Mouse (Mus musculus): Measurements from ENCODE around the gene Dhx16.
A peak's percentile ranks its signal among the peaks of the same experiment; 100 is the strongest.
"Not testable (repeated sequence)": the region's sequence is repeated elsewhere in the genome, so short reads cannot be mapped to it uniquely, and the experiment has no call there.

The Dhx16 gene

DNA sequence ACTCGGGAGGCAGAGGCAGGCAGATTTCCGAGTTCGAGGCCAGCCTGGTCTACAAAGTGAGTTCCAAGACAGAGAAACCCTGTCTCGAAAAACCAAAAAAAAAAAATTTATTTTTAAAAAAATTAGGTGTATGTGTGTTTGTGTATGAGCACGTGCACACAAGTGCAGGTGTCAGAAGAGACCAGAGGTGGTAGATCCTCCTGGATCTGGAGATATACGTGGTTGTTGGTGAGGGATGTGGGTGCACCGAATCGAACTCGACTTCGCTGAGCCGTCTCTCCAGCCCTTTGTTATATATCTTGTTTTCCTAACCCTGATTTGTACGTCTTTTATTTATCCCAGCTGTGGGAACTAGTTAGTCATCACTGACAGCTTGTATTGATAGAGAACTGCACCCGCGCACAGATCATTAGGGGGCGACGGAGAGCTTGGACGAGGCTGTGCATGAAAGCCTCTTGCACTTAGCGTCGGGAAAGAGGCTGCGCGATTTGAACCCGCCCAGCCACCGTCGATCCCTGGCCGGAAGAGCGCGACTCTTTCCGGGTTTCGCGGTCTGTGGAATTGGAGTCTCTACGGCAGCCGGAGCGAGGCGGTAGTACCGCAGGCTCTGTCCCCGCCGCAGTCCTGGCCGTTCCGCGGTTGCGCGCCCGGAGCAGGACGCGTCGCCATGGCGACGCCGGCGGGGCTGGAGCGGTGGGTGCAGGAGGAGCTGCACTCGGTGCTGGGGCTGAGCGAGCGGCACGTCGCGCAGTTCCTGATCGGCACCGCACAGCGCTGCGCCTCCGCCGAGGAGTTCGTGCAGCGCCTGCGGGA lies at the start of gene Dhx16:
Gene Dhx16 (plus strand): TSS at position 575 of the 813 bp plus-strand sequence.
- peak; percentile 85 for ATAC-seq (ENCODE audit: low TSS enrichment)

DNA sequence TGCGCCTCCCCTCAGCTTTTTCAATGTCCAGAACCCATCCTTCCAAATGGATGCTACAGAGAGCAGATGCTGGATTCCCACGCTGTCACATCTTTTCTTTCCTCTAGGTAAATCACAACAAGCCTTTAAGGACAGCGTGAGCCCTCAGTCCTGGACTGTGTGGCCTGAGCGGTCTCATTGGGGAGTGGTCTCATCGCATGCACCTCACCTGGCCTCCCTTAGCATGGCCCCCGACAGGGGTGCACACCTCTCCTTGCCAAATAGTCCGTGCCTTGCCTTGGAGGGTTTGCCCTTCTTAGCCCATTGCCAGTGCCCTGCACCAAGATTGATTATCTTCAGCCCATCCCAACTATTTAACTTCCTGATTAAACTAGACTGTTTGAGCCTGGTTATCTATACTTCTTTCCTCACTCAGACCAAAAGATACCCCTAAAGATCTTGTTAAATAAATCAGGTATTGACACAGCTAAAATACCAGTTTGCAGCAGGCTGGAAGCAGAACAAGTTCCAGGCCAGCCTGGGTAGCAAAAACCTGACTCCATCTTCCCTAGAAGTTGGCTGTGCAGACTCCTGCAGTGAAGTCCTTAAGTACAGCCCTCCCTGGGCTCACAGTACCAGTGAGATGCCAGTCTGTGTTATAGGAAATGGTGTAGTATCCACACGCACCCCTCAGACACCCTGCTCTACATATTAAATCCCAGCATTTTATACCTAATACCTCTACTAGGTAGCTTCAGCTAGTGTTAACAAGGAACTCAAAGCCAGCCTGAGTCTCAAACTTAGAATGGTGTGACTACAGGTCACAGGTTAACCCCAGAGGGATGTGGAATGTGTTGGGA lies 47.0 kb upstream of the Dhx16 start:
- no peak for ATAC-seq (ENCODE audit: low TSS enrichment)

DNA sequence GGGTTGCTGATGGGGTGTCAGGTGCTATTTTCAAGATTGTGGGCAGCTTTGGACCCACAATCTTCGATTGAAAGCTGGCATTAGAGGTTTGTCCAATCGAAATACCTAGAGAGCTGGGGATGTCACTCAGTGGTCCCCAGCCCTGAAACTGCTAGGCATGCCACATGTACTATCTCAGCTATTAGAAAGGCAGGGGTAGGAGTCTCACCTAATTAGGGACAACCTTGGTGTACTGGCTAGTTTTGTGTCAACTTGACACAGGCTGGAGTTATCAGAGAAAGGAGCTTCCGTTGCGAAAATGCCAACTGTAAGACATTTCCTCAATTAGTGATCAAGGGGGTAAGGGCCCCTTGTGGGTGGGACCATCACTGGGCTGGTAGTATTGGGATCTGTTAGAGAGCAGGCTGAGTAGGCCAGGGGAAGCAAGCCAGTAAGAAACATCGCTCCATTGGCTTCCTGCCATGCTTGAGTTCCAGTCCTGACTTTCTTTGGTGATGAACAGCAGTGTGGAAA lies 46.3 kb upstream of the Dhx16 start:
- ATAC-seq (ENCODE audit: low TSS enrichment) = no peak

- ATAC-seq (ENCODE audit: low TSS enrichment) = no peak
Observed at GRCm38 (mm10) chr17:35833894-35834293, 45.7 kb upstream of the Dhx16 start.

DNA sequence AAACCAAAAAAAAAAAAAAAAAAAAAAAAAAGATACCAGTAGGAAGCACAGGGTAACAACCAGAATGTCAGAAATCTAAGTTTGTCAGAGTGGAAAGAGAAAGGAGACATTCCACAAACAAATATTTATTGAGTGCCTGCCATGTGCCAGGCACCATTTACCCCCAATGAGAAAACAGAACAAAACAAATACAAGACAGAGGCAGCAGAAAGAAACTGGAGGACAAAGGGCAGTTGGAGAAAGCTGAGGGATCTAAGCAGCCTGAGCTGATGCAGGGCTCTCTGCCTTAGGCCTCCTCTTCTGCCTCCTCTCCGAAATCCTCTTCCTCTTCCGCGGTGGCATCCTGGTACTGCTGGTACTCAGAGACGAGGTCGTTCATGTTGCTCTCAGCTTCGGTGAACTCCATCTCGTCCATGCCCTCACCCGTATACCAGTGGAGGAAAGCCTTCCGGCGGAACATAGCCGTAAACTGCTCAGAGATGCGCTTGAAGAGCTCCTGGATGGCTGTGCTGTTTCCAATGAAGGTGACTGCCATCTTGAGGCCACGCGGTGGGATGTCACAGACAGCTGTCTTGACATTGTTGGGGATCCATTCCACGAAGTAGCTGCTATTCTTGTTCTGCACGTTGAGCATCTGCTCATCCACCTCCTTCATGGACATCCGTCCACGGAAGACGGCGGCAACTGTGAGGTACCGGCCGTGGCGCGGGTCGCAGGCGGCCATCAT lies 44.8 kb upstream of the Dhx16 start:
- no peak for ATAC-seq (ENCODE audit: low TSS enrichment)

- no peak for ATAC-seq (ENCODE audit: low TSS enrichment)
Observed at GRCm38 (mm10) chr17:35835424-35836140, 44.0 kb upstream of the Dhx16 start.

GRCm38 (mm10) chr17:35836178-35836965 lies 43.2 kb upstream of the Dhx16 start:
- ATAC-seq (ENCODE audit: low TSS enrichment) = peak; percentile 10; the same call in 1 of the 2 replicates

- no peak for ATAC-seq (ENCODE audit: low TSS enrichment)
Observed at GRCm38 (mm10) chr17:35836991-35837422, 42.6 kb upstream of the Dhx16 start.

DNA sequence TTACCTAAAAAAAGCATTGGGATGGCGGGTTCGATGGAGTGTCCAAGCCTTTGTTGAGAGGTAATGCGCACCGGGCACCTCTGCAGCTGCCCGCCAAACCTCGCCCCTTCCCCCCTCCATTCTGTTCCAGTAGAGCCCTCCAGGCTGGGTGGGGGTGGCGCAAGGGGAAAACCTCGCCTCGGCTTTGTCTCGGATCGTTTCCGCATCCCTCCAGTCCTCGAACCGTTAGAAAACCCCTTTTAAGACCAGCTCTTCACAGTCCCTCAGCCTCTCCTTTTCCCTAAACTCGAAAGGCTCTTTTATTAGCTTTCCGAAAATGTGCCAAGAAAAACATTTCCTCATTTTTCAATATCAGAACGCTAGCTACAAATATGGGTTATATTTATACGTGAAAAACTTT lies 42.1 kb upstream of the Dhx16 start:
- no peak for ATAC-seq (ENCODE audit: low TSS enrichment)

- ATAC-seq (ENCODE audit: low TSS enrichment) = peak; percentile 53
Observed at GRCm38 (mm10) chr17:35838122-35838544, 41.5 kb upstream of the Dhx16 start, which contains the start of gene Tubb5. Tubb5 (minus strand) TSS chr17:35838306.

GRCm38 (mm10) chr17:35838570-35838969 lies 41.0 kb upstream of the Dhx16 start:
- ATAC-seq (ENCODE audit: low TSS enrichment) = no peak

- ATAC-seq (ENCODE audit: low TSS enrichment) = not testable (repeated sequence)
Observed at GRCm38 (mm10) chr17:35839002-35839401, 40.6 kb upstream of the Dhx16 start.

DNA sequence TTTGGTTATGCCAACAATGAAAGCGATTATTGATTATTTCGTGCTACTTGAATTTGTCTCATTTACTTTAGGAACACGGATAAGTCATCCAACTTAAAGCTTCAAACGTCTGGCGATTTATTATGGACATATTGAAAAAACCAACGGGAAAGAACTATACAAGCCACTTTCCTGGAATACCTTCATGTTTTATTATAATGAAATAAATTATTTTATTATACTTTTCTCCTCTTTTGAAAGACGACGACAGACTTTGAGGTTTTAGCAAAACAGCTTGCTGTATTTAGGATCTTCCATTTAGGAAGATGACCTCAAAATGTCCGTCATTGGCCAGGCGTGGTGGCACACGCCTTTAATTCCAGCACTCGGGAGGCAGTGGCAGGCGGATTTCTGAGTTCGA lies 39.1 kb upstream of the Dhx16 start:
- no peak for ATAC-seq (ENCODE audit: low TSS enrichment)

GRCm38 (mm10) chr17:35841076-35841950 lies 38.3 kb upstream of the Dhx16 start, which contains the start of gene Mdc1:
Mdc1 (plus strand) TSS chr17:35841515.
- peak; percentile 83 for ATAC-seq (ENCODE audit: low TSS enrichment)

DNA sequence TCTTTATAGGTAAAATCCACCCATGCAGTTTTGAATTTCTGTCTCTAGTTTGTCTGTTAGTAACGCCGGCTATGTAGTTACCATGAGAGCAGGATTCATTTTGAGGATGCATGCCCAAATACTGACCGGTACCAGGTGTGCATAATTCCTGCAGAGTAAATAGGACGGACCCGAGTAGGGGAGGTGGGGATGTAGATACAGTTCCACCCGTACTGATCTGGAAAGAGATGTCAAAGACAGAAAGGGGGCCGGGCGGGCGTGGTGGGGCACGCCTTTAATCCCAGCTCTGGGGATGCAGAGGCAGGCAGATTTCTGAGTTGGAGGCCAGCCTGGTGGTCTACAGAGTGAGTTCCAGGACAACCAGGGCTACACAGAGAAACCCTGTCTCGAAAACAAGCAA lies 37.6 kb upstream of the Dhx16 start:
- ATAC-seq (ENCODE audit: low TSS enrichment) = no peak

DNA sequence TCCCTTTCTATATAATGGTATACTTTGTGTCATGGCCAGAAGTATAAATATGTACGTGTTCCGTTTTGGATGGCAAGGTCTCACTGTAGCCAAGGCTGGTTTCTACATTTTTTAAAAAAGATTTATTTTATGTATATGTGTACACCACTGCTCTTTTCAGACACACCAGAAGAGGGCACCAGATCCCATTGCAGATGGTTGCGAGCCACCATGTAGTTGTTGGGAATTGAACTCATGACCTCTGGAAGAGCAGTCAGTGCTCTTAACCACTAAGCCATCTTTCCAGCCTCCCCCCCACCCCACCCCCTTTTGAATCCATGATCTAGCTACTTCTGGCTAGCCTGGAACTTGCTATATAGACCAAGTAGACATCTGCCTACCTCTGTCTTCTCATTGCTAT lies 36.1 kb upstream of the Dhx16 start:
- no peak for ATAC-seq (ENCODE audit: low TSS enrichment)

GRCm38 (mm10) chr17:35848112-35848511 lies 31.5 kb upstream of the Dhx16 start:
- peak; percentile 94 for ATAC-seq (ENCODE audit: low TSS enrichment)

- no peak for ATAC-seq (ENCODE audit: low TSS enrichment)
Observed at GRCm38 (mm10) chr17:35850974-35851373, 28.6 kb upstream of the Dhx16 start.

GRCm38 (mm10) chr17:35859371-35859770 lies 20.2 kb upstream of the Dhx16 start:
- ATAC-seq (ENCODE audit: low TSS enrichment) = no peak
